Mouse (Mus musculus) kidney, embryonic 15.5 days (tissue): ENCODE measurements around the gene Vmn2r38. TPM values are rescaled to one million over a fixed set of nuclear protein-coding genes. Genes with fewer than 3 reads are reported as not detected.
"Not testable (repeated sequence)": the region's sequence is repeated elsewhere in the genome, so short reads cannot be mapped to it uniquely, and the experiment has no call there.

Source experiments
- ATAC-seq: fragments of 200-750 bp; cut with Nextera tagmentation; replicated peaks from 2 replicates; pipeline ENCODE4 v1.8.0; 2017; ENCODE audit warnings: moderate TSS enrichment; ENCODE audit not compliant: low FRiP score
- H3K27ac ChIP-seq: fragments of 300-500 bp; sonication (generic); 2 replicates; pipeline ENCODE4 v1.5.1; 2015; ENCODE audit warnings: mild to moderate bottlenecking, inconsistent platforms
- H3K27me3 ChIP-seq: fragments of 300-500 bp; sonication (generic); 2 replicates; pipeline ENCODE4 v1.6.1; 2015; ENCODE audit warnings: inconsistent platforms
- H3K36me3 ChIP-seq: fragments of 300-500 bp; sonication (generic); 2 replicates; pipeline ENCODE4 v1.6.1; 2015; ENCODE audit warnings: inconsistent platforms
- H3K4me1 ChIP-seq: fragments of 300-500 bp; sonication (generic); 2 replicates; pipeline ENCODE4 v1.6.1; 2015; ENCODE audit warnings: inconsistent platforms
- H3K4me2 ChIP-seq: fragments of 300-500 bp; sonication (generic); 2 replicates; pipeline ENCODE4 v1.6.1; 2015; ENCODE audit warnings: moderate library complexity, mild to moderate bottlenecking, inconsistent platforms
- H3K4me3 ChIP-seq: fragments of 300-500 bp; sonication (generic); replicated peaks from 2 replicates; pipeline ENCODE4 v1.5.1; 2015; ENCODE audit warnings: mild to moderate bottlenecking, inconsistent platforms
- H3K9ac ChIP-seq: fragments of 300-500 bp; sonication (generic); 2 replicates; pipeline ENCODE4 v1.6.1; 2015; ENCODE audit warnings: mild to moderate bottlenecking, inconsistent platforms
- H3K9me3 ChIP-seq: fragments of 300-500 bp; sonication (generic); replicated peaks from 2 replicates; pipeline ENCODE4 v1.6.1; 2016; ENCODE audit warnings: inconsistent platforms
- WGBS: fragments of 180-500 bp; shearing (Covaris S2); methylation state at CpG from one replicate; pipeline ENCODE4 v1.1.7; 2015; ENCODE audit warnings: mixed read lengths; 5-methylcytosine and 5-hydroxymethylcytosine counted together
- polyA plus RNA-seq: library from polyadenylated mRNA; unstranded; fragments of >200 nt; fragmentation: Nextera tagmentation; extraction: Ambion mirVana; gene quantifications from 2 replicates; pipeline ENCODE4 v1.2.1, GENCODE M21; 2015

Gene Vmn2r38
- polyA plus RNA-seq, result not detected in 2 replicates

GRCm38 (mm10) chr7:9097781-9098180 is at the start of gene Vmn2r38:
TSS of gene Vmn2r38 (minus strand) at chr7:9097881.
- H3K4me3 ChIP-seq, H3K36me3 ChIP-seq, H3K9me3 ChIP-seq, H3K4me2 ChIP-seq, H3K4me1 ChIP-seq, H3K27me3 ChIP-seq, ATAC-seq, H3K27ac ChIP-seq, H3K9ac ChIP-seq: not testable (repeated sequence)

- H3K36me3 ChIP-seq, H3K27me3 ChIP-seq, ATAC-seq, H3K9me3 ChIP-seq, H3K4me3 ChIP-seq, H3K9ac ChIP-seq, H3K4me1 ChIP-seq, H3K4me2 ChIP-seq, H3K27ac ChIP-seq: not testable (repeated sequence)
- WGBS, result 85% methylated on average over 4 of the region's 4 CpGs
These were observed 32.3 kb downstream of the Vmn2r38 start for GRCm38 (mm10) chr7:9065353-9065752.

GRCm38 (mm10) chr7:9030698-9031097 is 67.0 kb downstream of the Vmn2r38 start, which contains the start of gene Vmn2r39:
TSS of gene Vmn2r39 (minus strand) at chr7:9030798.
- not testable (repeated sequence) for ATAC-seq, H3K27ac ChIP-seq, H3K4me3 ChIP-seq, H3K9ac ChIP-seq, H3K9me3 ChIP-seq, H3K4me1 ChIP-seq, H3K36me3 ChIP-seq, H3K27me3 ChIP-seq, H3K4me2 ChIP-seq

Other genes starting within 250 kb of the Vmn2r38 start
- gene Vmn2r40, start 166.4 kb downstream of the Vmn2r38 start, polyA plus RNA-seq, result not detected in 2 replicates
- not detected in 2 replicates for gene Vmn2r39, start 67.1 kb downstream of the Vmn2r38 start, polyA plus RNA-seq
- not detected in 2 replicates for gene Vmn2r37, start 125.8 kb upstream of the Vmn2r38 start, polyA plus RNA-seq